Mouse (Mus musculus) small intestine, adult 2 months (tissue): ENCODE measurements around the gene Akap12. TPM values are rescaled to one million over a fixed set of nuclear protein-coding genes. Genes with fewer than 3 reads are reported as not detected.

Experiments used
- H3K27ac ChIP-seq: fragments of 200-500 bp; 2 replicates; pipeline ENCODE4 v1.5.1; 2012; ENCODE audit warnings: low read depth, low read length, control low read depth, inconsistent platforms; ENCODE audit not compliant: insufficient read depth
- H3K27me3 ChIP-seq: fragments of 200-500 bp; 2 replicates; pipeline ENCODE4 v1.6.1; 2012; ENCODE audit warnings: mild to moderate bottlenecking, moderate library complexity, low read length, inconsistent platforms; ENCODE audit not compliant: control insufficient read depth, insufficient read depth
- H3K36me3 ChIP-seq: fragments of 200-500 bp; 2 replicates; pipeline ENCODE4 v1.6.1; 2012; ENCODE audit warnings: mild to moderate bottlenecking, low read length, control low read depth, inconsistent platforms; ENCODE audit not compliant: control insufficient read depth, insufficient read depth
- H3K4me1 ChIP-seq: fragments of 200-500 bp; 2 replicates; pipeline ENCODE4 v1.6.1; 2012; ENCODE audit warnings: low read length, inconsistent platforms, mixed read lengths; ENCODE audit not compliant: control insufficient read depth, insufficient read depth, insufficient read length
- H3K4me3 ChIP-seq: fragments of 200-500 bp; 2 replicates; pipeline ENCODE4 v1.5.1; 2012; ENCODE audit warnings: low read depth, mild to moderate bottlenecking, control low read depth, inconsistent platforms, low read length, moderate library complexity
- CTCF ChIP-seq: fragments of 200-500 bp; IDR thresholded peaks from 2 replicates; pipeline ENCODE4 v1.5.1; 2012; ENCODE audit warnings: low read depth, mild to moderate bottlenecking, control low read depth, inconsistent platforms, low read length, moderate library complexity, mixed read lengths; ENCODE audit not compliant: insufficient replicate concordance, insufficient read length; ENCODE audit errors: extremely low read depth
- POLR2A ChIP-seq: fragments of 200-500 bp; IDR thresholded peaks from 2 replicates; pipeline ENCODE4 v1.6.1; 2012; ENCODE audit warnings: low read depth, mild to moderate bottlenecking, control low read depth, inconsistent platforms, low read length, moderate library complexity
- WGBS: fragments of 180-500 bp; shearing (Covaris S2); methylation state at CpG from one replicate; pipeline ENCODE4 v1.1.7; 2018; 5-methylcytosine and 5-hydroxymethylcytosine counted together
- polyA plus RNA-seq: library from polyadenylated mRNA; depleted of rRNA; stranded (reverse); fragments of >200 nt; gene quantifications from 2 replicates; pipeline ENCODE4 v1.2.3, GENCODE M21; 2012

Akap12 gene
- polyA plus RNA-seq, 1 experiment = 2.0 TPM

DNA sequence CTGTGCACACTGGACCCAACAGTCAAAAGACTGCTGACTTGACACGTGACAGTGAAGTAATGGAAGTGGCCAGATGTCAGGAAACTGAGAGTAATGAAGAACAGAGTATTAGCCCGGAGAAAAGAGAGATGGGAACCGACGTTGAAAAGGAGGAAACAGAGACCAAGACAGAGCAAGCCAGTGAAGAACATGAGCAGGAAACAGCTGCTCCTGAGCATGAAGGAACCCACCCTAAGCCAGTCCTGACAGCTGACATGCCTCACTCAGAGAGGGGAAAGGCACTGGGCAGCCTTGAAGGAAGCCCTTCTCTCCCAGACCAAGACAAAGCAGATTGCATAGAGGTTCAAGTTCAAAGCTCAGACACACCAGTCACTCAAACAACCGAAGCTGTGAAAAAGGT, 90.5 kb downstream of the Akap12 start:
- Histone ChIP-seq H3K27me3 (no peaks in the 10 kb centered on the region), H3K4me1 (no peaks in the 10 kb centered on the region), H3K4me3 (no peak overlapping the region), H3K36me3 (no peaks in the 10 kb centered on the region), H3K27ac (no peak overlapping the region)
- no peak for TF ChIP-seq POLR2A
- TF ChIP-seq CTCF = no peak
- WGBS = 57% methylated on average over 5 of the region's 5 CpGs

DNA sequence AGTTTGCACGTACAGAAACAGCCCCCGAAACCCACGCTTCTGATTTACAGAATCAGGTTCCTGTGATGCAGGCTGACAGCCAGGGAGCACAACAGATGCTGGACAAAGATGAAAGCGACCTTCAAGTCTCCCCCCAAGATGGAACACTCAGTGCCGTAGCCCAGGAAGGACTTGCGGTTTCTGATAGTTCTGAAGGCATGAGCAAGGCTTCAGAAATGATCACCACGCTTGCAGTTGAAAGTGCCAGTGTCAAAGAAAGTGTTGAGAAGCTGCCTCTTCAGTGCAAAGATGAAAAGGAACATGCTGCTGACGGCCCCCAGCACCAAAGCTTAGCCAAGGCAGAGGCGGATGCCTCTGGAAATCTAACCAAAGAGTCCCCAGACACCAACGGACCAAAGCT, 91.3 kb downstream of the Akap12 start:
- Histone ChIP-seq H3K4me3 (no peak overlapping the region), H3K27me3 (no peaks in the 10 kb centered on the region), H3K27ac (no peak overlapping the region), H3K4me1 (no peaks in the 10 kb centered on the region), H3K36me3 (no peaks in the 10 kb centered on the region)
- 88% methylated on average over 10 of the region's 10 CpGs for WGBS
- TF ChIP-seq CTCF (no peak), POLR2A (no peak)

DNA sequence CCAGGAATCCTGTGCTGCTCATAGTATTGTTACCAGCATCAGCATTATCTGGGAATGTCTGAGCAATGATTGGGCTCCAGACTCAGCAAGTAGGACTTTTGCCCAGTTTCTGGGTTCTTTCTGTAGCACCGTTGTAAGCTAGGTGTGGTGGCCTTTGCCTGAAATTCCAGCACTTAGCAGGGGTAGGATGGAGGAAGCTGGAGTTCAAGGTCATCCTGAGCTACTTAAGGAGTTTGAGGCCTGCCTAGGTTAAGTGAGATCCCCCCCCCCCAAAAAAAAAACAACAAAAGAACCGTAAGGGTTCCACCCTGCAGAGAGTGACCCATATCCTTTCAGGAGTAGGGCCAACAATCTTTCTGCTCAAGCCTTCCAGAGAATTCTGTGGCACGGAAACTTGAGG, 98.4 kb downstream of the Akap12 start:
- H3K4me3 ChIP-seq = no peak overlapping the region
- TF ChIP-seq POLR2A (no peak), CTCF (no peak)
- no peak overlapping the region for H3K27ac ChIP-seq
- peaks cover 8% of the 10 kb centered on the region; the same call in 1 of the 2 replicates for H3K36me3 ChIP-seq
- H3K4me1 ChIP-seq = no peaks in the 10 kb centered on the region
- no peaks in the 10 kb centered on the region for H3K27me3 ChIP-seq
- WGBS = 76% methylated on average over 3 of the region's 3 CpGs

DNA sequence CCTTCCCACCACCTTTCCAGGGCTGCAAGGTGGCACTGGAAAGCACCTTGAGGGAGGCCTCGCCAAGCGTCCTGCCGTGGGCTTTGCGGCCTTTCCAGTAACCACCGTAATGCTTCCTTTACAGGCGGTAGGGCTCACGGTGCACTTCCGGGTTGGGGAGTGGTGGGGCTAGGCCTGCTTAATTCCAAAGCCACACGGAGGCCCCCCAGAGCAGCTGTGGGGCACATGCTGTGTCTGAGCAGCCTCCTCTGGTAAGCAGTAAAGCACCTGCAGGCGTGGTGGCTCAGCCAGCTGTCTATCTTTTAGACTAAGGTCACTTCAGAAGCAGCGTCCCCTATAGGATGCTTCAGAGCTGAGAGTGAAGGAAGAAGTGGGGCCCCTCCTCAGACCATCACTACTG, 103.9 kb downstream of the Akap12 start:
- Histone ChIP-seq H3K4me1 (no peaks in the 10 kb centered on the region), H3K27ac (no peak overlapping the region), H3K4me3 (no peak overlapping the region), H3K36me3 (peaks cover 31% of the 10 kb centered on the region), H3K27me3 (no peaks in the 10 kb centered on the region)
- TF ChIP-seq CTCF (no peak), POLR2A (no peak)
- WGBS = 87% methylated on average over 11 of the region's 11 CpGs

DNA sequence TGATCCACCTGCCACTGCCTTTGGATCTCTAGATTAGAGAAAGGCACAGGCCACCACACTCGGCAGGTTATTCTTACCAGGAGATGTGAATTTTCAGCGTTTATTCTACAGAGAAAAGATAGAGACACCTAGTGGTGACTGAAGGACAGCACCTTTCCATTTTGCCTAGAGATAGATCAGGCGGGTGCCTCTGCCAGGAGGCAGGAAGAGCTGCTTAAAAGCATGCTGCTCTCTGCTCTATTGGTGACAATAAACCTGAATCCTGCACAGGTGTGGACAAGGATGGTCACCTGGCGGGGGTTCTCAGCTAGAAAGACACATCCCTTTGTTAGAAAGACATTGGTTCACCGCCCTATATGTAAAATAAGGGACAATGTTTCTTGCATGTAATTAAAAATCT, 105.8 kb downstream of the Akap12 start:
- WGBS = 51% methylated on average over 5 of the region's 5 CpGs
- TF ChIP-seq CTCF = peak; percentile 24; the same call in 1 of the 2 replicates
- TF ChIP-seq POLR2A = no peak
- Histone ChIP-seq H3K36me3 (peaks cover 31% of the 10 kb centered on the region), H3K4me1 (0 out of 2 replicates have a peak, but pooled peaks cover 2% of the 10 kb centered on the region), H3K27ac (no peak overlapping the region), H3K27me3 (no peaks in the 10 kb centered on the region), H3K4me3 (no peak overlapping the region)

DNA sequence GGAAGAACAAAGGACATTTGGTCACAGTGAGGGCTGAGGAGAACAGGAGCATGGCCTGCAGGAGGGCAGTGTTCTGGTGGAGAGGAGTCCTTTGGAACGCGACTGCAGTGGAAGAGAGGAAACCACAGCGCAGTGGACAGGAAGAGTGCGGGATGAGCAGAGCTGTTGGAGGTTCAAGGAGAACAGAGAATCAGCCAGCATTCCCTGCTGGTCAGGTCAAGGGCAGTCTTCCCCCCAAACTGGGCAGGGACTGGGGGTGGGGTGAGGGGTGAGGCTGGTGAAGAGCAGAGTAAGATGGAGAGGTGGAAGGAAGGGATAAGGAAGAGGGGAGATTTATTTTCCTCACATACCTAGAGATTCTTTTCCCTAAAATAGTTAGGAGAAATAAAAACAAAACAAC, 107.4 kb downstream of the Akap12 start:
- TF ChIP-seq CTCF (no peak), POLR2A (no peak)
- Histone ChIP-seq H3K4me1 (0 out of 2 replicates have a peak, but pooled peaks cover 2% of the 10 kb centered on the region), H3K36me3 (peaks cover 27% of the 10 kb centered on the region), H3K27ac (no peak overlapping the region), H3K4me3 (no peak overlapping the region), H3K27me3 (no peaks in the 10 kb centered on the region)
- 93% methylated on average over 4 of the region's 4 CpGs for WGBS

DNA sequence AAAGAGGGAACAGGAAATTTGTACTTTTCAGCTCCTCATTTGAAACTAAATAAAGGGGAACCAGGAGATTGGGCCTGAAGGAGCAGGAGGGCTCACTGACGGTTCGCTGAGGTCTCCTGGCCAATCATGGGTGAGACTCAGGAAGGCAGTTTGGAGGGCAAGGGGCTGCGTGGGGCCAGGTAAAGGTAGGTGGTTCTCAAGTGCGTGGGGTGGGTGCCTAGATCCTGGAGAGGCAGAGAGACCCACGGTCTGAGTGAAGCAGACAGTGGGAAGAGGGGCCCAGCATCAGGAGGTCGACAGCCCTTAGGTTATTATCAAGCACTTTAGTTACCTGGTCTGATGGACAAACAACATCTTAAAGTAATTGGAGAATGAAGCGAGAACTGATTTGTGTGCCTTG, 108.1 kb downstream of the Akap12 start:
- WGBS = 86% methylated on average over 7 of the region's 7 CpGs

More for the DNA sequence above, 108.1 kb downstream of the Akap12 start:
- Histone ChIP-seq H3K27me3 (no peaks in the 10 kb centered on the region), H3K36me3 (peaks cover 23% of the 10 kb centered on the region), H3K4me3 (no peak overlapping the region), H3K4me1 (0 out of 2 replicates have a peak, but pooled peaks cover 2% of the 10 kb centered on the region), H3K27ac (no peak overlapping the region)
- TF ChIP-seq POLR2A (no peak), CTCF (no peak)
